Mouse (Mus musculus) Muller cell, postnatal 12 days (primary cell): ENCODE measurements around the gene C130032M10Rik.
"Not testable (repeated sequence)": the region's sequence is repeated elsewhere in the genome, so short reads cannot be mapped to it uniquely, and the experiment has no call there.

Experiments
- DNase-seq: peaks from one replicate; pipeline ENCODE4 v3.0.0-alpha.2; 2015; ENCODE audit errors: inconsistent ontology term

Gene C130032M10Rik

DNA sequence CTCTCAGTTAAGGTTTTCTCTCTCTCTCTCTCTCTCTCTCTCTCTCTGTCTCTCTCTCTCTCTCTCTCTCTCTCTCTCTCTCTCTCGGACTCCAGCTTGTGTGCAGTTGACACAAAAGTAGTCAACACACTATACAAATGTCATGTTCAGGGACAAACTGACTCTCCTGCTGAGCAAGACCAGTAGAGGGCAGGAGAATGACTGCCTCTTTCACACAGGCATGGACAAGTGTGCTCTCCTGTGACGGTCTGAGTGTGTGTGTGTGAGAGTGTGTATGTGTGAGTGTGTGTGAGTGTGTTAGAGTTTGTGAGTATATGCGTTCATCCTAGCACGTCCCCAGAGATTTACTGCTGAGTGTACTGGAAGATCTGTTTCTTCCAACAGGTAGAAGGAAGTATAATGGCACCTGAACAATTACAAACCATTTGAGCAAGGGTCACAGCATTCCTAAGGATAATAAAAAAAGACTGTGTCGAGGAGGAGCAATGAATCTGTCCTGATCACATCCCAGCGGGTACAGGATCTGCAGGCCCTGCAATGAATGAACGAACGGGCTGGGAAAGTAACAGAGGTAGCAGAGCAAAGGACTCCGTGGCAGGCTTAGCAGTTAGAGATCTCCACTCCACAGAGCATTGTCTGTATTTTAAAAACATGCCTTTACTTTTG, 3.4 kb downstream of the C130032M10Rik start:
- DNase-seq = no peak

DNA sequence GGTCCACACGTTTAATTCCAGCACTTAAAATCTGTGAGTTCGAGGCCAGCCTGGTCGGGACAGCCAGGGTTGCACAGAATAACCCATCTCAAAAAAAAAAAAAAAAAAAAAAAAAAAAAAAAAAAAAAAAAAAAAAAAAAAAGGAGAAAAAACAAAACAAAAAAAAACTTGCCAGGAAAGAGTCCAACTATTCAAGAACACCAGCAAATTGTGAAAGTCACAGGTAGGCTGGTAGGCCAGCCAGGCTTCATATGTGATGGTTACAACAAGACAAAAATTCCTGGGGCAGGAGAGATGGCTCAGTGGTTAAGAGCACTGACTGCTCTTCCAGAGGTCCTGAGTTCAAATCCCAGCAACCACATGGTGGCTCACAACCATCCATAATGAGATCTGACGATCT, 5.0 kb downstream of the C130032M10Rik start:
- not testable (repeated sequence) for DNase-seq

GRCm38 (mm10) chr9:114522041-114522440, 6.5 kb downstream of the C130032M10Rik start:
- no peak for DNase-seq

DNA sequence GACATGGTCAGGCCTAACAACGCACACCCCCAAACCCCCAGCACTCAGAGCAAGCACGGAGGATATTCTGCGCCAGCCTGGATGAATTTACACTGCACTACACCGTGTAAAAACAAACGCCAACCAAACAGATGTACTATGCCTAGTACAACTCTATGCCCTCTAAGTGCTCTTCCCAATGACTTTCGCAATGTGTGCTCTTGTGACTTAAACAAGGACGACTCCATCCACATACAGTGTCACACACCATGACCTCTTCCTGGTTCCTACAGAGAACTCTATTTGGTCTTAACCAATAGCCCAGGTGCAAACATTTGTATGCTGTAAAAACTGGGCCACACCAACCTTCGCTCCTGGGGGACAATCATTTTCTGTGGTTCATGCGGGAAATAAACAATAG, 7.0 kb downstream of the C130032M10Rik start:
- no peak for DNase-seq

DNA sequence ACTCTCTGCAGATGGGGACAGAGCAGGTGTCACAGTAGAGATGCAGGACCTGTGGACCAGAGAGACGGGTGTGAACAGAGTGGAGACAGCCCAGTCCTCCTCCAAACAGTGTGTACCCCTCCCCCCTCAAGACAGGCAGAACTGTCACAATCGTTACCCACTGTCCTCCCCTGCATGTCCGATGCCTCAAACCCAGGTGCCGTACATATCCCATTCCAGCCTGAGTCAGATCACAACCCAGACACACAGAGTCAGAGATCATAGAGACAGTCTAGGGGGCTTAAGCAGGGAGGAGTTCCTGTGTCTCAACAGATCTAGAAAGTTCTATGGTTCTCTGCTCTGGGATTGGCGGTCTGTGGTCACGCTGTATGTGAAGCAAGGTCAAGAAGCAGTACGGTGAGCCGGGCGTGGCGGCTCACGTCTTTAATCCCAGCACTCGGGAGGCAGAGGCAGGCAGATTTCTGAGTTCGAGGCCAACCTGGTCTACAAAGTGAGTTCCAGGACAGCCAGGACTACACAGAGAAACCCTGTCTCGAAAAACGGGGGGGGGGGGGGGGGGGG, 9.7 kb downstream of the C130032M10Rik start:
- DNase-seq = no peak

- DNase-seq = no peak
Measured at GRCm38 (mm10) chr9:114525891-114526290, 10.4 kb downstream of the C130032M10Rik start.

DNA sequence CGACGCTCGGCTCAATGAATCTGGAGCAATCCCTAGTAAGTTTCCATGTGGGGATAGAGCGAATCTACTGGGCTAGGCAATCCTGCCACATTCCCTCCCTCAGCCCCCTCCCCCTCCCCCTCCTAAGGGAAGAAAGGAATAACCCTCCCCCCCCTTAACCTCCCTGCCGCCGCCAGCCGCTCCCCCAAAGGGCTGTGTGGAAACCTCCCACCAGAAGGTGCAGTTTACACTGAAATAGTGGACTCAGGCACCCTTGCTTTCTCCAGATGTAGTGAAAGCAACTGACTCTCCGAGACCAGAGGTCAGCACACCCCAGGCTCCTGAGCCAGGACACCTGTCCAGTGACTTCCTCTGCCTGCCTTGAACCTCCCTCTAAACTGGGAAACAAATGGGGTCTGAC, 11.1 kb downstream of the C130032M10Rik start:
- no peak for DNase-seq

- DNase-seq = peak; percentile 85
Measured at GRCm38 (mm10) chr9:114527085-114527484, 11.6 kb downstream of the C130032M10Rik start.

DNA sequence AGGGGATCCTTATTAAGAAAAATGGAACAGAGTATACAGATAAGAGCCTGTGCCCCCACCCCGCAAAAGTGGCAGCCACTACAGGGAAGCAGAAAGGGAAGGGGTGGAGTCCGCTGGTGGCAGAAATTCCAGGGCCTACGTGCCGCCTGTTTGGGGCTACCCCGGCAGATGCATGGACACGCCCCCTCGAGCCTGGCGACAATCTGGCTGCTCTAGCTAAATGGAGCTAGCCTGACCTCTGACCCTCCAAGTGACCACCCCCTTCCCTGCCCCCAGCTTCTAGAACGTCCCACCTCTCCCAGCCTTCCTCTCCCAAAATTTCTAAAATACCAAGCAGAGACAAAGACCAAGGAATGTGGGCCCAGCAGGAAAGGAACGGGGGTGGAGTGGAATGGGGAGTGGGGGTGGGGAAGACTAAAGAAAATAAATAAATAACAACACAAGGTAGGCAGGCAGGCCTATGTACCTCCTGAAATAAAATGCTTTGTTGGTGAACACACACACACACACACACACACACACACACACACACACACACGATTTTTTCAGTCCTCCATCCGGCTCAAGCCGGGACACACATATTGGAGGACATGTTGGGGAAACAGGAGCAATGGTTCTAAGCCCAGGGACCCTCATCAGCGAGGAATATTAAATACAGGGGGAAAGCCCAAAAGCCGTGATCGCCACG, 12.6 kb downstream of the C130032M10Rik start:
- peak; percentile 95 for DNase-seq

DNA sequence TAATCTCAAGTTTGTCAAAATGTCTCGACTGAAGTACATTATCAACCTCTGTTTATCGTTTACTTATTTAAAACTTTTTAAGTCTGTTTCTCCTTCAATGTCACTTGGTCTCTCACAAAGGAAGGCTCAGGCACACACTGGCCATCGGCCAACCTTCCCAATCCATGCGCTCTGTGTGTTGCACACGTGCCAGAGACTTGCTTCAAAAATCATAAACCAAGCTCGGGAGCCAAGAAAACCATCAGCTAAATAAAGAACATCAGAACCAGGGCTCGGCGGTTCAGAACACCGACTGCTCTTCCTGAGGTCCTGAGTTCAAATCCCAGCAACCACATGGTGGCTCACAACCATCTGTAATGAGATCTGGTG, 13.2 kb downstream of the C130032M10Rik start:
- DNase-seq = peak; percentile 56

DNA sequence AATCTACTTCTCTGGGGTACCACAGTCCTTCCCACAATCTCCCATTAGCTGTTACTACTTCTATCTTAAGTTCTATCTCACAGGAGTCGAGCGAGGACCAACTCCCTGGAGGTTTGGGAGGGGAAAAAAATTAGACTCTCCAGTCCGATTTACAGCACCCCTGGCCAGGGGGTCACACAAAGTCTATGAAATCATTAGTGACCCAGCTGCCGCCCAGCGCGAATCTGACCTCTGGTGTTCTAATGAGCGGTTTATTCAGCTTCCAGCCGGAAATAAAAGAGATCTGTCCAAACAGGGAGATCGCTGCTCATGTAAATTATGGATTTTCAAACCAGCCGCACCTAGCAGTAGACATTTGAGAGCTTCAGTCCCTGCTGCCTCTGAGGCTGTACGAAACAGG, 15.8 kb downstream of the C130032M10Rik start:
- DNase-seq = no peak

DNA sequence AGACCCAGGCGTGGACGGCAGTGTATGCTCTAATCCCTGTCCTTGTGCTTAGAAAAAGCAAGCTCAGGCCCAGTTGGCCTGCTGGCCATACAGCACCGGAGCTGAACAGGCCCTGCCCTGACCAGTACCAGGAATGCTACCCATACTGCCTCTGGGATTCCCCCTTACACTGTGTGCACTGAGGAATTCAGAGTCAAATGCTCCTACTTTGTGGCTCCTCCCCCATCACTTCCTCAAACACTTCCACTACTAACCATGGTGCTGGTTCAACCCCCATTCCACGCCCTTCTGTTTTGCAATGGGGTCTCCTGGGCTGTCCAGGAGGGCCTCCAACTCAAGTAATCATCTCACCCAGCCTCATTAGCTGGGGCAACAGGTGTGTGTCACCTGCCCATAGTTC, 18.4 kb downstream of the C130032M10Rik start:
- DNase-seq = no peak

GRCm38 (mm10) chr9:114534747-114535517, 19.4 kb downstream of the C130032M10Rik start:
- no peak for DNase-seq

- peak; percentile 77 for DNase-seq
Measured at GRCm38 (mm10) chr9:114536628-114537027, 21.1 kb downstream of the C130032M10Rik start.

- DNase-seq = no peak
Measured at GRCm38 (mm10) chr9:114538996-114539563, 23.6 kb downstream of the C130032M10Rik start.

DNA sequence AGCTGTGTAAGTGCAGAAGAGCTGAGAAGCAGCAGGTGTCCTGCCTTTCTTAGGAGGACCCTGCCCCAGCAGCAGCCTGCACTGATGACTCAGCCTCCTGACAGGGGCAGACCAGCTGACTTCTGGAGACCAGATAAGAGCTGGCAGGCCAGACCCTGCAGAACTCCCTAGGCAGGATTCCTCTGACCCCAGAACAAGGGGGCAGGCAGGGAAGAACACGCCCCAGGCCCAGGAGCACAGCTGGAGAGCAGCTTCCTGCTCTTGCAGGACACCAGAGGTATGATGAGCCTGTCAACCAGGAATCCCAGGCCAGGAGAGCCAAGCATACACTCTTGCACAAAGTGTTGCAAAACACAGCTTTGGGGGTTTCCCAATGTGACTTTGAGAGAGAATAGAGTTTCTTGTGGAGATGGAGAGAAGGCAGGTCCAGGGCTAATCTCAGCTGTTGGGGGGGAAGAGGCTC, 25.8 kb downstream of the C130032M10Rik start:
- DNase-seq = no peak

DNA sequence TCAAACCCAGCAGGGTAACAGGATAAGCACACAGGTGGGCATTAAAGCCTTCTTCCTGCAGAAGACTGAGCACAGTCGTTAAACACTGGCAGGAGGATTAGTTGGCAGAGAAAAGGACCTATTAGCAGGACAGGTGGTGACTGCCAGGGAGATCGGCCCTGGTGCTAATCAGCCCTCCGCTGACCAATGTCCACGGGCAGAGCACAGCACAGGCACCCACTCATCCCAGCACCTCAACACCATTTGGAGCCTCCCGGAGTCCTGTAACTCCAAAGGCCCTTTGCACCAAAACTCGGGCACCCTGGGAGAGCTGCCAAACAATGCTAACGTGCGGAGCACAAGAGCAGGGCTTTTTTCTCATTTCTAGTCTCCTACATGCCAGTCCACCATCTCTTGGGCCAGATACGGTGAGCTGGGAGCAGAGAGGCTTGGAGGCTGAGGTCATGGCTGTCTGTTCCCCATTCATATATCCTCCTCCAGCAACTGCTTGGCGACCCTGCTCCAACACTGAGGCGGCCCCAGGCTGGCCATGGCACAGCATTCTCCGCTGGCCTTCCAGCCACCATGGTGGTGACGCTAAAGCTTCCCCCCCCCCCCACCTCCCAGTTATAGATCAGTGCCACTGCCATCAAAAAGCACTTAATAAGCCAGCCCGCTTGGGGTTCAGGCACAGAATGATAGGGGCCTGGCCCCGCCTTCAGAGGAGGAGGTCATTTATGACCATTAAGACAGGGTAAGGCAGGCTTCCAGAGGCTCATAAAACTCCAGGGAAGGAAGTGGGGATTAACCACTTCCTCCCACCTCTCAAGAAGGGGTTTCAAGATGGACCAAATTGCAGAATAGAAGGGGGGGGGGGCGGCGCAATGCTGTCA, 28.6 kb downstream of the C130032M10Rik start:
- DNase-seq = no peak

- DNase-seq = no peak
Measured at GRCm38 (mm10) chr9:114544754-114545393, 29.4 kb downstream of the C130032M10Rik start.

DNA sequence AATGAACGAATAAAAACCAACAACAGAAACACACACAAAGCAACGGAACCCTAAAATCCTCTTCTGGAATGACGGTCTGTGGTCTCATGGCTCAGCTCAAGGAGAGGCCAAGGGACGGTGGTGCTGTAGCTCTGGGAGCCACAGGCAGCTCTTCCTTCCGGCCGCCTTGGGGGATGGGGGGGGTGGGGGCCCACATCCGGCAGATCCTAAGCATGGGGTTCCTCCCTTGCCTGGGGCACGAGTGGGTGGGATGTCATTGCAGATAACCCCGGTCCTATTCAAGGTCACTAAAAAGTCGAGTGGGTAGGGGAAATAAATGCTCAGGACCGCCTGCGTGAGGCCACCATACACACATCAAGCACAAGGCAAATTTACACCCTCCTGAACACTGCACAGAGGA, 31.3 kb downstream of the C130032M10Rik start:
- DNase-seq = no peak

- no peak for DNase-seq
Measured at GRCm38 (mm10) chr9:114547643-114548077, 32.2 kb downstream of the C130032M10Rik start.
